Mouse (Mus musculus) embryonic stem cell, embryonic (primary cell): ENCODE measurements around the gene Spns2.

Source experiments
- CTCF ChIA-PET, 4 experiments: fragments of 300-600 bp in 2 of 4; fragments of 350-600 bp in 2 of 4; sonication (Branson Sonifier 250); formaldehyde crosslinking; loops; one replicate each; lab custom pipeline; 2022; ENCODE audit warnings: inconsistent platforms in 2 of 4; lab: Charles Lee
- POLR2A ChIA-PET, 4 experiments: fragments of 300-600 bp in 2 of 4; fragments of 350-600 bp in 2 of 4; sonication (Branson Sonifier 250); formaldehyde crosslinking; loops; one replicate each; lab custom pipeline; 2022; ENCODE audit warnings: antibody characterized with exemption in 4 of 4, inconsistent platforms in 1 of 4; lab: Charles Lee

Gene Spns2

GRCm38 (mm10) chr11:72489881-72490301, at the start of gene Spns2:
Spns2 (minus strand) TSS chr11:72489904.
- CTCF ChIA-PET, result interaction anchor here (0.6 to 2.0 kb wide), 25 partner anchors 9 to 224 kb away, joined by 3 to 9 read pairs (median 4); no protein-coding TSS in a partner anchor
- POLR2A ChIA-PET, result interaction anchor here (0.5 to 2.0 kb wide), 23 partner anchors 8 to 648 kb away, joined by 3 to 8 read pairs (median 4); partner anchors contain the start of gene Haspin (in 1 of the 4)

GRCm38 (mm10) chr11:72538811-72539210, 49.1 kb upstream of the Spns2 start:
- POLR2A ChIA-PET, result interaction anchor here in 2 of 4 experiments (0.6 to 2.3 kb wide), 7 partner anchors 21 to 175 kb away, joined by 3 to 8 read pairs (median 3); no protein-coding TSS in a partner anchor

GRCm38 (mm10) chr11:72538037-72538755, 48.5 kb upstream of the Spns2 start:
- POLR2A ChIA-PET, result interaction anchor here in 3 of 4 experiments (0.5 to 2.3 kb wide), 20 partner anchors 12 to 332 kb away, joined by 3 to 8 read pairs (median 4); partner anchors contain the start of genes Ggt6 (in 1 of the 3) and Spns3 (in 1 of the 3)

More at GRCm38 (mm10) chr11:72538811-72539210, 49.1 kb upstream of the Spns2 start:
- CTCF ChIA-PET, result interaction anchor here (0.6 to 1.6 kb wide), 5 partner anchors 12 to 501 kb away, joined by 3 to 5 read pairs (median 3); no protein-coding TSS in a partner anchor

GRCm38 (mm10) chr11:72537503-72537902, 47.8 kb upstream of the Spns2 start:
- CTCF ChIA-PET, result interaction anchor here (0.7 to 2.0 kb wide), 13 partner anchors 13 to 316 kb away, joined by 3 to 9 read pairs (median 3); partner anchors contain the start of genes Ggt6 (in 1 of the 4), Spns2 (in 1 of the 4) and Spns3 (in 1 of the 4)
- POLR2A ChIA-PET, result interaction anchor here in 3 of 4 experiments (0.5 to 2.1 kb wide), 19 partner anchors 11 to 331 kb away, joined by 3 to 8 read pairs (median 4); partner anchors contain the start of genes Ggt6 (in 1 of the 3) and Spns3 (in 1 of the 3)

More at GRCm38 (mm10) chr11:72538037-72538755, 48.5 kb upstream of the Spns2 start:
- CTCF ChIA-PET, result interaction anchor here (0.6 to 2.0 kb wide), 11 partner anchors 48 to 500 kb away, joined by 3 to 9 read pairs (median 3); partner anchors contain the start of genes Ggt6 (in 1 of the 4) and Spns2 (in 1 of the 4)

GRCm38 (mm10) chr11:72535519-72535918, 45.8 kb upstream of the Spns2 start:
- CTCF ChIA-PET, result interaction anchor here (0.6 to 2.2 kb wide), 15 partner anchors 10 to 265 kb away, joined by 3 to 8 read pairs (median 4); partner anchors contain the start of genes Spns2 (in 2 of the 4) and Ggt6 (in 1 of the 4)

GRCm38 (mm10) chr11:72532890-72533289, 43.2 kb upstream of the Spns2 start:
- ChIA-PET POLR2A (interaction anchor here in 3 of 4 experiments (0.6 to 1.1 kb wide), 4 partner anchors 7 to 1520 kb away, joined by 3 to 7 read pairs (median 4); no protein-coding TSS in a partner anchor), CTCF (interaction anchor here in 2 of 4 experiments (0.6 to 0.7 kb wide), 2 partner anchors 10 kb away, joined by 3 read pairs; no protein-coding TSS in a partner anchor)

More at GRCm38 (mm10) chr11:72535519-72535918, 45.8 kb upstream of the Spns2 start:
- POLR2A ChIA-PET, result interaction anchor here in 2 of 4 experiments (0.6 to 1.5 kb wide), 5 partner anchors 10 to 107 kb away, joined by 3 to 4 read pairs (median 4); partner anchors contain the start of gene Spns2 (in 1 of the 2)

- ChIA-PET POLR2A (no interaction called here), CTCF (no interaction called here)
These were observed 41.9 kb upstream of the Spns2 start for GRCm38 (mm10) chr11:72531632-72532031.

GRCm38 (mm10) chr11:72531144-72531543, 41.4 kb upstream of the Spns2 start:
- ChIA-PET CTCF (no interaction called here), POLR2A (no interaction called here)

- ChIA-PET CTCF (interaction anchor here (0.6 to 1.3 kb wide), 4 partner anchors 9 to 304 kb away, joined by 3 to 6 read pairs (median 4); no protein-coding TSS in a partner anchor), POLR2A (interaction anchor here in 2 of 4 experiments (0.9 to 1.7 kb wide), 4 partner anchors 9 to 82 kb away, joined by 3 to 4 read pairs (median 4); no protein-coding TSS in a partner anchor)
These were observed 36.5 kb upstream of the Spns2 start for GRCm38 (mm10) chr11:72526190-72526589.

GRCm38 (mm10) chr11:72523711-72524110, 34.0 kb upstream of the Spns2 start:
- POLR2A ChIA-PET, result interaction anchor here in 1 of 4 experiments (0.6 kb wide), 1 partner anchor 29 kb away, joined by 4 read pairs; no protein-coding TSS in a partner anchor
- CTCF ChIA-PET, result no interaction called here

GRCm38 (mm10) chr11:72522616-72523041, 32.9 kb upstream of the Spns2 start:
- ChIA-PET CTCF (no interaction called here), POLR2A (no interaction called here)

- CTCF ChIA-PET, result interaction anchor here in 1 of 4 experiments (0.6 kb wide), 1 partner anchor 278 kb away, joined by 7 read pairs; no protein-coding TSS in a partner anchor
- POLR2A ChIA-PET, result no interaction called here
These were observed 32.2 kb upstream of the Spns2 start for GRCm38 (mm10) chr11:72521598-72522541.

- CTCF ChIA-PET, result interaction anchor here in 1 of 4 experiments (0.8 kb wide), 1 partner anchor 299 kb away, joined by 3 read pairs; no protein-coding TSS in a partner anchor
- POLR2A ChIA-PET, result interaction anchor here in 1 of 4 experiments (1.0 kb wide), 1 partner anchor 18 kb away, joined by 3 read pairs; no protein-coding TSS in a partner anchor
These were observed 30.2 kb upstream of the Spns2 start for GRCm38 (mm10) chr11:72519895-72520294.

GRCm38 (mm10) chr11:72519189-72519588, 29.5 kb upstream of the Spns2 start:
- CTCF ChIA-PET, result no interaction called here

GRCm38 (mm10) chr11:72518449-72518848, 28.7 kb upstream of the Spns2 start:
- ChIA-PET POLR2A (interaction anchor here in 1 of 4 experiments (0.6 to 1.0 kb wide), 4 partner anchors 11 to 73 kb away, joined by 3 to 4 read pairs (median 3); no protein-coding TSS in a partner anchor), CTCF (no interaction called here)

More at GRCm38 (mm10) chr11:72519189-72519588, 29.5 kb upstream of the Spns2 start:
- POLR2A ChIA-PET, result interaction anchor here in 1 of 4 experiments (0.7 kb wide), 1 partner anchor 58 kb away, joined by 3 read pairs; no protein-coding TSS in a partner anchor

- POLR2A ChIA-PET, result interaction anchor here in 1 of 4 experiments (1.2 to 1.9 kb wide), 2 partner anchors 13 to 60 kb away, joined by 5 read pairs; no protein-coding TSS in a partner anchor
- CTCF ChIA-PET, result interaction anchor here in 1 of 4 experiments (1.2 kb wide), 1 partner anchor 25 kb away, joined by 3 read pairs; no protein-coding TSS in a partner anchor
These were observed 25.3 kb upstream of the Spns2 start for GRCm38 (mm10) chr11:72514967-72515366.

- ChIA-PET CTCF (no interaction called here), POLR2A (no interaction called here)
These were observed 18.9 kb upstream of the Spns2 start for GRCm38 (mm10) chr11:72508651-72509050.
